Mouse (Mus musculus): ENCODE measurements around the gene Ttc13. TPM values are rescaled to one million over a fixed set of nuclear protein-coding genes. Genes with fewer than 3 reads are reported as not detected.
A peak's percentile ranks its signal among the peaks of the same experiment; 100 is the strongest.

Gene Ttc13
- polyA plus RNA-seq, 1 experiment: 19.1 TPM

DNA sequence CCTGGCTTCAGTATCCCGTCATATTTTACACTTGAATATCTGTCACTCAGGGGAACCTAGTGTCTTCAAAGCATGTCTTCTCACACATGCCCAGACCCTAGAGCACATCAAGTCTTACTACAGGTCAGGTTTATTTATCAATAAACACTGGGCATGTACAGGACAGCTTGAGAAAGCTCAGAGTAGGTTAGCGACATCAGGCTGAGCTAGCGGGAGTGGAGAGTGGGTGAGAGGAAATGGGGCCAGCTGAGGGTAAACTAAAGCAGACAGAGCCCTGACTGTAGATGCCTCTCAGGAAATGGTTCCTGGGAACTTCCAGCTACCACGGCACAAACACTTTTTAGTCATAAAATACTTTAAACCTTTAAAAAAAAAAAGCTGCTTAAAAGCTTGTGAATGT, 18.3 kb downstream of the Ttc13 start:
- DNase-seq (ENCODE audit: low spot score): no peak

DNA sequence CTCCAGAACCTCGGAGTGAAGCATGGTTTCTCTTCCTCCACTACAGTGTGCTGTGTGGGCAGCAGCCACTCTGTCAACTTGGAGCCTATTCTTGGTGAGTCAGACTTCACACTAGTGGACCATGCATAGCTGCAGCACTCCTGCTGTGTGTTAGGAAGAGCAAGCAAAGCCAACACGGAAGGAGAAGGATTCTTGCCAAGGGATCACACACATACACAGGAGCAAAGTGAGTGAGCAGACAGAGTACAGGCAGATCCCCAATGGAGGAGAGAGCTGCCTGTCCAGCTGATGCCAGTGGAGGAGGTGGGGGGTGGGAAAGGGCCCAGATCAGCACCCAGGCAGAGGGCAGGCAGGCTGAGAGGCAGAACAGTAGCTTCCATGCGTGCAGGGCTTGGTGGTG, 19.6 kb downstream of the Ttc13 start:
- DNase-seq (ENCODE audit: low spot score): no peak

GRCm38 (mm10) chr8:124701023-124701422, 20.8 kb downstream of the Ttc13 start:
- no peak for DNase-seq (ENCODE audit: low spot score)

DNA sequence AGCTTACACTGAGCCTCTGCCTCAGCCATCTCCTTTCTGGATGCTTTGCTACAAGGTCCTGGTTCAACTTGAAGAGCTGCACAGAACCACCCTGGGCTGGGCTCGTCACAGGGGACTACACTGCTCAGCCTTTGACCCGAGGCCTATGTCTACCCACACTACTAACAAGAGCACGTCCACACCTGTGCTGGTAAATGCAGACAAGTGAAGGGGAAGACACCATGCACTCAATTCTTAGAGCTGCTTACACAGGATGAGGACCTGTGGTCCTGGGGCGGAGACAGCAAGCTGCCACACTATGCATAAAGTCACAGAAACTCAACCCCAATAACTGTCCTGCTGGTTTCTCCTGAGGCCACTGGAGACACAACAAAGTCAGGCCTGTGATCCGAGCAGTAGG, 21.5 kb downstream of the Ttc13 start:
- no peak for DNase-seq (ENCODE audit: low spot score)

DNA sequence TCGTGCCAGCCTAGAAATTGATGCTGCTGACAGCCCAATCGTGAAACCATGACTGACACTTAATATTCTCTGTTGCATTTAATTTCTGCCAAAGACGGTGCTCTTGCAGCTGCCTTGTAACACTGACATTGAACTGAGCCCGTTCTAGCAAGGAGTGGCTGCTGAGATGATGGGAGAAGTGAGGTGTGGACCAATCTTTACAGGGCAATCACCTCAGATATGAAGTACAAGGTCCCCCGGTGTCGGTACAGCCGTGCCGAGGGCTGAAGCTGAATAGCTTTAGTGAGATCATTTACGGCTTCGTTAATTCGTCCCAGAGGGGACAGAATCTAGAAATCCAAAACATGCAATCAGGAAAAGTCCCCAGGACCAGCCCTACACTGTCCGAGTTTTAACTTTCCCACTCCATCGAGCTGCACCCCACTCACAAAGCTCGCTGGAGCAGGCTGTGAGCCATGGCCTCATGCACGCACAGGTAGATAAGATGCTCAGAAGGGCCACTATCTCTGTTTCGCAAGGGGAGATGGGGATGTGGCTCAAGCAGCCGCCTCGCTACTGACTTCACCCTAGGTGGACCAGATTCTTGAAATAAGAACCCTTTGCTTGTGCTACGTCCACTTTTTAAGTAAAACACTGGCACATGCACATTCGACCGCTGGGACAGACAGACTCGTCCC, 26.2 kb downstream of the Ttc13 start:
- no peak for DNase-seq (ENCODE audit: low spot score)

DNA sequence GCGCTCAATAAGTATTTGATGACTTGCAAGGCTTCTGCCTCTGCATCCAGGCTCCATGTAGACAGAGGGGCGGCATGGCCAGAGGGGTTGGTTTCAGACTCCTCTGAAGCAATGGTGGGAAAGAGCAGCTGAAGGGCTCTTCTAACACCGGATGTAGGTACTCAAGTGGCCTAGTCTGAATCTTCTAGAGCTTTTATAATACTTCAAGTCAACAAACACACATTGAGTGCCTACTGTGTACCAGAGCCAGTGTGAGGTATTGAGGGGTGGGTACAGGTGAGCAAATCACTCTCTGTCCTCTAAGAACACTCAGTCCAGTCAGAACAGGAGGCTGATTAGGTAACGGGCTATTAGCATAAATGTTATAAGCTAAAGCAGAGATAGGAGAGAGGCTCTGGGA, 30.1 kb downstream of the Ttc13 start:
- no peak for DNase-seq (ENCODE audit: low spot score)

- DNase-seq (ENCODE audit: low spot score): no peak
Observed at GRCm38 (mm10) chr8:124688899-124689298, 32.9 kb downstream of the Ttc13 start.

- no peak for DNase-seq (ENCODE audit: low spot score)
Observed at GRCm38 (mm10) chr8:124682218-124682617, 39.6 kb downstream of the Ttc13 start.

GRCm38 (mm10) chr8:124681792-124682157, 40.0 kb downstream of the Ttc13 start:
- DNase-seq (ENCODE audit: low spot score): no peak

DNA sequence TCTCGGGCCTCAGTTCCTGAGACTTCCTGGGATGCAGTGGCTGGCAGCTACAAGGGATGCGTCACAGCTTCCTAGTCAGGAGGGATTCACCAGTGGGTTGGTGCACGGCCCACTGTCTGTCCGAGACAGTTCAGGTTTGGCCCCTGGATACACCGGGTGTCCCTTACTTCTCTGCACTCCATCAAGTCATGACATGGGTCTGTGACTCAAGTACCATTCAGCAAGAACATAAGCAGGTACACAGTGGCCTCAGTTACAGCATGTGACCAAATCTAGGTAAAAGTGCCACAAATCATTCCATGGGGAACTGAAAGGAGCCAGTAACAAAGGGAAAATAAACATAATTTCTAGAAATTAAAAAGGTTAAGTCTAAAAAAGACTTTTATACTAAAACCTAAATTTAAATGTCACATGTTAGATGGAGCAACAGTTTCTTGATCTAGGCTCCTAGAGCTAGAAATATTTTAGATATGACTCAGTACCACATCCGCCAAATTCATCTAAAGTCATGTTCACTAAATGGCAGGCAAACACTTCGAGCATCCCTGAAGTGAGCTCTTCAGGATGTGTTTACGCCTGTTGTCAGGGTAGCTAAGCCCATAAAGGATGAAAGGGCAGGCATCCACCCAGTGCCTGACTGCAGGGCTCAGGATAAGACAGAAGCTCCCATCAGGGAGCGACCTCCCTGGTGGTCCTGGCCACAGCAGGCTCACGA, 40.5 kb downstream of the Ttc13 start:
- no peak for DNase-seq (ENCODE audit: low spot score)

- no peak for DNase-seq (ENCODE audit: low spot score)
Observed at GRCm38 (mm10) chr8:124678246-124678645, 43.5 kb downstream of the Ttc13 start.

DNA sequence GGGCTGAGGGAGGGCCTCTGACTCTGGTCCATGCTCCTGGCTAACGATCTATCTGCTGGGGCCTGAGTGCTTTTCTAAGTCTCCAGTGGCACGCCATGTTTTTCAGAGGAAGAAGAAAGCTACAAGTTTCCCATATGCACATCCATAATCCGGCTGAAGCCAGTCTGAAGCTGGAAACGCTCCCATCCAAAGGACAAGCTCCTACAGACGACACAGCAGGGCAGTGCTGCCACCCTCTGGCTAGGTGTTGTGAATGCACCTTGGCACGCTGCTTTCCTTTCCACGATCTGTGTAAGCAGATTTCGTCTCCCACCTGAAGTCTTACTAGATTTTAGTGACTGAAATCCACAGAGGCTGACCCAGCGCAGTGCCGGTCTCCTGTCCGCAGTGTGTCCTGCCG, 44.3 kb downstream of the Ttc13 start:
- peak; percentile 50 for DNase-seq (ENCODE audit: low spot score)

GRCm38 (mm10) chr8:124677078-124677477, 44.7 kb downstream of the Ttc13 start:
- no peak for DNase-seq (ENCODE audit: low spot score)

DNA sequence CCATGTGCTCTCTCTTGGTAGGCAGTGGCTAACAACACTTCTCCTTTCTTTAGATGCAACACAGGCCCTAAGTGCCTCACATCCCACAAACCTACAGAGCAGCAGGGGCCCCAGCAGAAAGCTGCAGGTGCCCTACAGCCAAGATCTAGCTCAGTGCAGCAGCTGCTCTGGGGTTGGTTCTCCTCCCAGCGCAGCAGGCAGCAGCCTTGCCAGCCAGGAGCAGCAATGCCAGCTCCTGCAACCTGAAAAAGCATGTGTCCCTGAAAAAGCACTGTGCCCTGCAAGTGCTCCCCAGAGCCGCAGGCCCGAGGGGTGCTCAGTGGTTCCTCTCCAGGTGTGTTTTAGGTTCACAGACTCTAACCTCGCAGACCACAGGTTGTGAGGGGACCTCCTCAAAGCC, 45.1 kb downstream of the Ttc13 start:
- DNase-seq (ENCODE audit: low spot score): no peak

DNA sequence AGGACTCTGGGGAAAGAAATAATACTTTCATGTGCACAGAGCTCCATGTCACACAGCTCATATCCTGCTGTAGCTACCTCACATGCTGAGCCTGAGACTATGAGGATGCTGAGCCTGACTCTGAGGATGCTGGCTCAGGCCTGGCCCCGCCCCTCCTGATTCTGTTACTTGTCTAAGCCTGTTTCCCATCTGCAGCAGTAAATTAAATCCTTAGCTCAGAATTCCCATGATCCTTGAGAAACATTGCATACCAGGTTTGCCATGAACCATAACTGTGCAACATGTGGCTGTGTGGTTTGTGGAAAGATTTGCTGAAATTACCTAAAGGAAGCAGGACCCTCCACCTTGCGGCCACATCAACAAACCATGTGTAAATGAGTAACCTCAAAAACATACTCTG, 49.4 kb downstream of the Ttc13 start:
- DNase-seq (ENCODE audit: low spot score): no peak

DNA sequence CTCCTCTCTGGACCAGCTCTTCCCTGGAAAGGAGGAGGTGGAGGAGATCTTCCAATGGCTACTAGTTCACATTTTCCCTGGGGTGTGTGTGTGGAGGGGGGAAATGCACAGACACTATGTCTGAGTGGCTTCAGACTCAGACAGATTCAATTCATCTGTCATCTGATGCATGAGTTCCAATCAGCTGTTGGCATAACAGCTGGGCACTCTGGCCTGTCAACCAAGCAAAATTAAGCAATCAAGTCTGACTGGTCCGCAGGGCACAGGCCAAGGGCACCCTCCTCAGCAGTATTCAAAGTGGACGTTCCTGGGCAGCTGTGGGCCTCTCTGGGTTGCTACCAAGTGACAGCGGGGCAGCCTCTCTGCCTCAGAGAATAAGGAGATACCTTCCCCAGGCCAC, 53.0 kb downstream of the Ttc13 start:
- DNase-seq (ENCODE audit: low spot score): no peak

GRCm38 (mm10) chr8:124664414-124664813, 57.4 kb downstream of the Ttc13 start:
- no peak for DNase-seq (ENCODE audit: low spot score)

- DNase-seq (ENCODE audit: low spot score): no peak
Observed at GRCm38 (mm10) chr8:124663874-124664230, 57.9 kb downstream of the Ttc13 start.

DNA sequence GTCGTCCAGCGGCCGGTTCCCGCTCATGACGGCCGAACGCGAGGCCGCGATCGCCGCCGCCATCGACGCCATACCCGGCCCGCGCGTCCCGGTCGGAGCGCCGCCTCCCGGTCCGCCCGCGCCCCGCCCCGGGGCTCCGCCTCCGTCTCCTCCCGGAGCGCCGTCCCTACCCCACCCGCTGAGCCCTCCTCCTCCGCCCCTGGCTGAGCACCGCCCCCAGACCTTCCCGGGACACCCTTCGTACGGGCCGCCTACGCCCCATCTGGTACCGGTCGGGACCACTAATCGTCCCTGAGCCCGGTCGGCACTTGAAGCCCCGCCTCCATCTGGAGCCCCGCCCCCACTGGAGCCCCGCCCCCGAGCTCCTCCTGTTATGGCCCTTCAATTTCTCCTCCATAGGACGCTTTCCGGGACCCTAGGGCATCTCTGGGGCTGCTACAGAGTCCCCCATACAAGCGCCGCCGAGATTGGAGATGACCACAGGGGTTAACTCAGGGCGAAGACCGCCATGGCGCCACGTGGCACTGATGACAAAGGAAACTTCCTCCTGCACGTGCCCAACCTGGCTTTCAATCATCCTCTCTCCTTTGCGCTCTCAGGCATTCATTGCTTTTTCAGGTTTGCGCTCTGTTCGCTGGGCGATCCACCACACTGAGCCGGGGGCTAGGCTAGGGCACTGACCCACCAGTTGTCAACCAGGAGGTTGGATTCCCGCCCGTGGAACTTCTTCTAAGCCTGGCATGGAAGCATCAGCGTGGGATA, 58.5 kb downstream of the Ttc13 start, which contains the start of gene 2310022B05Rik:
2310022B05Rik (minus strand) TSS at position 258 of the 762 bp plus-strand sequence.
- peak; percentile 78 for DNase-seq (ENCODE audit: low spot score)

- DNase-seq (ENCODE audit: low spot score): no peak
Observed at GRCm38 (mm10) chr8:124662446-124663111, 59.2 kb downstream of the Ttc13 start.

- DNase-seq (ENCODE audit: low spot score): no peak
Observed at GRCm38 (mm10) chr8:124661781-124662180, 60.0 kb downstream of the Ttc13 start.

DNA sequence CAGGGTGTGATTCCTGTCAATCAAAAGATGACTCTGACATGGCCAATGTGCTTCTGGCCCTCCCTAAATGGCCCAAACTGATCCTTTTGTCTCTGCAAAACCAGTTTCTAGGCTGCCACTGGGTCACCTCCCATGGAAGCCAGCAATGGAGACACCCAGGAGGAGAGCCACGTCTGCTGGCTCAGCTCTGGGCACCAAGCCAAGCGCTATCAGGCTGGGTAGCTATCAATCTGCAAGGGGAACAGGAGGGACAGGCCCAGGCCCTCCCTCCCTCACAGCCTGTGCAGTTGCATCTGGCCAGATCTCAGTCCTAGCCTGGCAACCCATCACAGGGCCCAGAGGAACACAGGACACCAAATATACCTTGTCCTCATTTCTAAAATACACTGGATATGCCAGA, 63.4 kb downstream of the Ttc13 start:
- DNase-seq (ENCODE audit: low spot score): peak; percentile 60

Data from urinary bladder, adult 2 months (tissue).